Mouse (Mus musculus): ENCODE data around the gene Sptb.

Sptb gene

DNA sequence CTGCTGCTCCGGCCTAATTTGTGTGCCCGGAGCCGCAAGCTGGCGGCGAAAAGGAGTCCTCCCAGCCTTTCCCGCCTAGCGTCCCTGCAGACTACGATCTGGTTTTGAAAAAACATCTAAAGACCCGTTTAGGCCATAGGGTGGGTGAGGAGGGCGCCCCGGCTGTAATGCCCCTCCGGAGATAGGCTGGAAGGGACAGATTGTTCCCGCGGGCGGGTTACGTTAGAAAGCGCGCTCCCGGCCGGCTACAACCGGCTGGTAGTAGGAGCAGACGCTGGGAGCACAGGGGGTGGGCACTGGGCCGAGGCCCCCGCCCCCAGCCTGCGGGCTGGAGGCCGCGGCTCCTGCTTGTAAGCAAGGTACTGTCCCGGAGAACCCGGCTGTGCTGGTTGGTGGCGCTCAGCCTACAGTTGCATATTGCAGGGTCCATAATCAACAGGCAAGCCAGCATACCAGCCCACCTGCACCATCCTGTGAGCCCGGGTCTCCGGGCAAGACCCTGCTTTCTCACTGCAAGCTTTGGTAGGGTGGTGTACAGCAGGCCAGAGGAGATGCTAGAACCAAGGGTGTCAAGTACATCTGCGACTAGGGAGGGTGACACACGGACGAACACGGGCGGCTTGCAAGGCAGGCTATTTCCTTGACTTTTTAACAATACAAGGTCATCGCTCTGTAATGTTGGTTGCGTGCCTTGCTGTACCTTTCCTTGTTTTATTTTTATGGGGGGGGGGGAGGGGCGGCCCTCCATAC is at the start of gene Sptb:
TSS of gene Sptb (minus strand) at position 197 of the 750 bp plus-strand sequence.
- peak; percentile 30 to 48 for DNase-seq

DNA sequence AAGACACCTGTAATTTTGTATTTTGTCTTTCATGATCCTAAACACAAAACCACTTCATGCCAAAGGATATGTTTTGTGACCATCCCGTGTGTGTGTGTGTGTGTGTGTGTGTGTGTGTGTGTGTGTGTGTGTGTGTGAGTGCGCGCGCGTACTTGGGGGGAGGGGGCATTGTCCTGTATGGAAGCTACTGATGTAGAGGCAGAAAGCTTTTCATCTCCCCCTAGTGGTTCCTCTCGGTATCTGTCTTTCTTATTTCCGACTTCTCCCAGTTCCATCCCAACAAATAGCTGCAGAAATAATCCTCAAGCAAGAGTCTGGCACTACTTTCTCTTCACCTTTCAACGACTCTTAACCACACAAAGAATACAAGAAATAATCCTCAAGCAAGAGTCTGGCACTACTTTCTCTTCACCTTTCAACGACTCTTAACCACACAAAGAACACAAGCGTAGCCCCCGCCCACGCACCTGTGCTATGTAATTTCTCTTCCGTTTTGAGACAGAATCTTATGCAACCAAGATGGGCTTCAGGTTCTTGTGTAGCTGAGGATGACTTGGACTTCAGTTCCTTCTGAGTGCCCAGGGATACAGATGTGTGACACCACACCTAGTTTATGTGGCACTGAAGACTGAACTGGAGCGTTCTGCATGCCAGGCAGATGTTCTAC is 42.4 kb upstream of the Sptb start:
- peak in 1 of 2 experiments; percentile 39 for DNase-seq

DNA sequence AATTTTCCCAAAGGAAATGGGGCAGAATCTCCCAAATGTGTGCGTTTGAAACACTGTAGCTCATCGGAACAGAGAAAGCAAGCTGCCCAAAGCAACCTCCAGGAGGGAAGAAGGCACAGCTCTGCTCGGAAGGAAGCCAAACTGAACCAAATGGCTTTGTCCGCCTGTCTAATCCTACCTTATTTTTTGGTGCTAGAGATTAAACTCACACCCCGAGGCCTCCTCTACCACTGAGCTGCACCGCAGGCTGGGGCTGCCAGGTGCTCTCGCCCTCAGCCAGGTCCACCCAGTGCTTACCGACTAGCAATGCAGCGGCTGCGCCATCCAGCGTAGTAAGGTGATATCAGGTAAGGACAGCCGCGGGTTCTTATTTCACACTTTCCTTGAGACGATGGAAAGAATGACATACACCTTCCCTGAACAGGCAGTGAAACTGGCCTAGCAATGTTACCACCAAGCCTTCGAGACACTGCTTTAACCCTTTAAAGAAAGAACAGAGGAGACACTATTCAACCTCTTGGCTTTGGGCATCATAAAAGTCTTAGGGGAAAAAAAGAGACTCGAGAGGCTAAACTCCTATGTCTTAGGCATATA is 40.6 kb upstream of the Sptb start:
- DNase-seq: no peak

DNA sequence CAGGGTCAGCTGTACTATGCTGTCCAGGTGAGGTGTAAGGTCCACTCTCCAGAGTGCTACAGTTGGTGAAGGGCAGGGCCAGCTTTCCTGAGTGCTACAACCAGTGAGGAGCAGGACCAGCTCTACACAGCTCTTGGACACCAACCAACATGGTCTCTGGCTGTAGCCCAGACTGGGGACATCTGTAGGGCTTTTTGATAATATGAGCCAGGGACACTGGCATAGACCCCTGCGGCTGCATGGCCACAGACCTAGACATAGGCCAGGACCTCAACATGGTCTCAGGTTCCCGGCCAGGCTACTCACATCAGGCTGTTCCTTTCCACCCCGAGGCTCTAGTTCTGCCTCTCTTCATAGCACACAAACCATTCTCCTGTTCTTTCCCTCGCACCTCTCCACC is 17.6 kb upstream of the Sptb start:
- no peak for DNase-seq

DNA sequence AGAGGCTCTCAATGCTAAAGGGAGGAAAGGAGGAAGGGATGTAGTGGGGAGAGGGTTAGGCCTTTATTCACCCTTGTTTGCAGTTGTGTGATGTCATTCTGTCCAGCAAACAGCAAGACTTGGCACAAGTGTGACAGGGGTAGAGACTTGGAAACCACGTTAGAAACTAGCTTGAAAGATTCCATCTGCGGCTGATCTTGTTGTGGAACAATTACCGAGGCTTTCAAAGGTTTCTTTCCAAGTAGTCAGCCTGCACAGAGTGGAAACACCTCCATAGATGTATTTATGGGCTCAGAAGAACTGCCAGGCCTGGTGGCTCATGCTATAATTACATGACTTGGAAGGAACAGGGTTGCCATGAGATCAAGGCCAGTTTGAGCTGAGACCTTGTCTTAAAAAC is 11.7 kb upstream of the Sptb start:
- no peak for DNase-seq

DNA sequence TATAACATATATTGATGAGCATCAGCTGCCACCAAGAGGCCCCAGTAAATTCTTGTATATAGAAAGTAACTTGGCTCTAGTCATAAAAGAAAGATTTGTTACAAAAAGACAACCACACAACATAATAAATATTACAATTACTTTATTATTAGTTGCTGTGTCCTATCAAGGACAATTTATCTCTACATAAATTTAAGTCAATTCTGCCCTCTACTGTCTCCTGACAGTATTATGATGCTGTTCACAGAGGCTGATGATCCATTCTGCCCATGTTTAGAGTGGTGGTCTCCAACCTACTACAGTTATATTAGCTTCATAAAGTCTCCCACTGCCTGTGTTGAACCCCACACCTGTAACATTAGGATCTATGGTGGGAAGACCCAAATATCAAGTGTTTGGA is 10.2 kb upstream of the Sptb start:
- DNase-seq: no peak

DNA sequence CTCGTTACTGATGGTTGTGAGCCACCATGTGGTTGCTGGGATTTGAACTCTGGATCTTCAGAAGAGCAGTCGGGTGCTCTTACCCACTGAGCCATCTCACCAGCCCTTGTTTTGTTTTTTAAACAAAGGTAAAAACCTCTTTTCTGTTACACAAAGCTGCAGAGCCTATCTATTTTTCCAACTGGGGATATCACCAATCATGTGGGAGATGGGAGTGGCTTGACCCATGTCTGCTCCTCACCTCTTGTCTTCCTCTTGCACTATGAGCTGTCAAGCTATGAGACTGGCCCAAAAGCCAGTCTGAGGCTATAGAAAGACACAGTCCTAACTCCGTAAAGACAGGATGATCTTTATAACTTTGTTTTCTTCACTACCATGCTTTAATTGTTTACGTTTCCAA is 8.0 kb upstream of the Sptb start:
- DNase-seq: no peak

DNA sequence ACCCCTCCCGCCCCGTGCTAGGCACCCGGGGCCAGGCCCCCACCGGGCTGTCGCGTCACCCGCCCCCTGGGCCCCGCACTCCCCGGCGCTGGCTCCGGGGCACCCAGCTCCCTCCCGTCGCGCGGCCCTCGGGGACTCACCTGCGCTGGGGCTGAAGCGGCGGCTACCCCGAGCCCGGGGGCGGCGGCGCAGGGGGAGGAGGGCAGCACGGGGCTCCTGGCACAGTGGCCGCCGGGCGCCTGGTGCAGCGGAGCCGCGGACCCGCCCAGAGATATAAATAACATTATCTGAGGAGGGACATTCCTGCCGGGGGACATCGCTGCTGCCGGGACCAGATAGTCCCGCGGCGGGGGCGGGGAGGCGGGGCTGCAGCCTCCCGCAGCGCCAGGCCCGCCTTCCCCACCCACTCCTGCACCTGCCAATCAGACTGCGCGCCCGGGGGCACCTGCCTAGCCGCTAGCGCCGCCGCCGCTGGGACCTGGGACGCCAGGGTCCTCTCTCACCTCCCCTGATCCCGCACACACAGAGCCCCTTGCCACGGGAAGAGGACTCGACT is 474 bp downstream of the Sptb start:
- peak; percentile 54 for DNase-seq

DNA sequence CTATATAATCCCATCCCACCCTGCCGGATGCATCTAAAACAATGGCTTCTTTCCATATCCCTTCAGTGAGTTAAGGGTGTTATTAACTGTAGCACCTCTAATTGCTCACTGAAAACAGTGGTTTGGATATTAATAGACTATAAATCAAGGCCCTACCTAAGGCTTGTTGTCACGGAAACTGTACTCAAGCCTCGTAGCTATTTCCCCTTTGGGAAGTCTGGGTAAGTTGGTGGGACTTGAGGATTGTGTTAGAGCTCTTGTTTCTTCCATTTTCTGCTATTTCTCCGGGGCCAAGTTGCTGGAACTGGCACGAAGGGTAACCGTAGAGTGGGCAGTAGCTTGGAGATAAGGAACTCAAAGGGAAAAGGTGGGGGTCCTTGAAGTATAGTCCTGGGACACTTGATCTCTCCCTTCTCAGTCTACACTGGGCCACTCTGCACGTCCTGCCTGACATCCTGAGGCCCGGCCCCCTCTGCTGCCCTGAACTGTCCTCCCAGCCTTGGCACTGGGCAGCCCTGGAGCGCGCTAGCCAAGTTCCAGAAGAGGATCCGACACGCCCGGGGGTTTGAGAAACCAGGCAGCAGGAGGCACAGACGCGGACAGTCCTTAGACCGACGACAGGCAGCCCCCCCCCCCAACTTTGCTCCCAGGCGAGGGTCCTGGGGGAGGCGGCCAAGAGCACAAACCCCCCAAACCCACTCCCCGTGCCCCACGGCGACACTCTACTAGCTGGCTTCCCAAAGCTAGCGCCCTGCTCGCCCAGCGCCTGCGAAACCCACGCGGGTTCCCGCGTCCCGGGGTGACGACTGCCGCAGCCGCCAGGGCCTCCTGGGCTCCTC is 1.2 kb downstream of the Sptb start:
- peak; percentile 26 to 47 for DNase-seq

DNA sequence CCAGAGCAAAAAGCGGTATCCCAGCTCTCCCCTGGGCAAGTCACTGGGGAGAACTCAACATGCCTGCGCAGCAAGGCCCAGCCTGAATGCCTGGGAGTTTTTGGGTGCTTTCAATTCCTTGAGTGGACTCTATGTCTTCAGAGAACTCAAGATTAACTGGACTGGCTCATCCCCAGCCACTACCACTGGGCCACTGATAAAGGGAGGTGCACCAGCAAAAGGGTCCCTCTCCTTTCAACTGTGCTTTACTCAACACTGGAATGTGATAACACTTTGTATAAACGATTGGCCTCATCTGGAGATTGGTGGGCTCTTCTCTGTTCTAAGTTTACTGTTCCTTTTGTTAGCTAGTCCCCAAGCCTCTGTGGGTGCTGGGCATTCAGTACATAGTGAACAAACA is 2.2 kb downstream of the Sptb start:
- DNase-seq: no peak

DNA sequence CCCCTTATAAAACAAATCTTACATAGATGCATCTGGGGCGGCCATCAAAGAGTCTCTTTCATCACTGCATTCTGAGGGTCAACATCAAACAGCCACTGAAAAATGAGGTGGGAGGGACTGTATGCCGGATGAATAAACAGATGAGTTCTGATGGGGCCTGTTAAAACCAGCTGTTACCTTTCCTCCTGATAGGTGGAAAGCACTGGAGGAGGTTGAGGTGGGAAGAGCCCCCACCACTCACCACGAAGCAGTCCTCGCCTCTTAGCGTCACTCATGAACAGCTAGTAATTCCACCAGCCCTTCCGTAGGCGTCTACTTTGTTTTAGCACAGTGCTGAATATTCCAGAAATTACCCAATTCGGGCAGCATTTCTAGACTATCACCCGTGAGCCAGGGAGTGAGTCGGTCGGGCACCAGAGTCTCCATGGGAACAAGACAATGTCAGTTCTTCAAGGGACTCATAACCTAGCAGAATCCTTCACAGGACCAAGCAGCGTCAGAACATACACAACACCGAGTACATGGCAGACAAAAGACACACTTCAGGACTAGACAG is 13.9 kb downstream of the Sptb start:
- no peak for DNase-seq

DNA sequence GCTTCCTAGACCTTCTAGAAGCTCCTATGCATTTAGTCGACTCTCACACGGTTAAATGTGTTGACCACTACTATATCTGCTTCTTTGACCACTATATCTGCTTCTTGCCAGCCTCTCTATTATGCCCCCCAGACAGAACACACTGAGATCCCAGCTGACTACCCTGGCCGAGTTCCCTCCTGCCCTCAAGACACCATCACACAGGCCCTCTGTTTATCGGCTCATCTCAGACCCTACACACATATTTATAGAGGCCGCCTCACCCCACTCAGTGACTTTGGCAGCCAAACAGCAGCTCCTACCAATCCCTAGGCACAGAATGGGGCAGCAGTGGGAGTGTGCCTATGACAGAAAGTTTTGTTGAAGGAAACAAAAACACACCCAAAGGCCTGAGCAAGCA is 14.6 kb downstream of the Sptb start:
- DNase-seq: no peak

DNA sequence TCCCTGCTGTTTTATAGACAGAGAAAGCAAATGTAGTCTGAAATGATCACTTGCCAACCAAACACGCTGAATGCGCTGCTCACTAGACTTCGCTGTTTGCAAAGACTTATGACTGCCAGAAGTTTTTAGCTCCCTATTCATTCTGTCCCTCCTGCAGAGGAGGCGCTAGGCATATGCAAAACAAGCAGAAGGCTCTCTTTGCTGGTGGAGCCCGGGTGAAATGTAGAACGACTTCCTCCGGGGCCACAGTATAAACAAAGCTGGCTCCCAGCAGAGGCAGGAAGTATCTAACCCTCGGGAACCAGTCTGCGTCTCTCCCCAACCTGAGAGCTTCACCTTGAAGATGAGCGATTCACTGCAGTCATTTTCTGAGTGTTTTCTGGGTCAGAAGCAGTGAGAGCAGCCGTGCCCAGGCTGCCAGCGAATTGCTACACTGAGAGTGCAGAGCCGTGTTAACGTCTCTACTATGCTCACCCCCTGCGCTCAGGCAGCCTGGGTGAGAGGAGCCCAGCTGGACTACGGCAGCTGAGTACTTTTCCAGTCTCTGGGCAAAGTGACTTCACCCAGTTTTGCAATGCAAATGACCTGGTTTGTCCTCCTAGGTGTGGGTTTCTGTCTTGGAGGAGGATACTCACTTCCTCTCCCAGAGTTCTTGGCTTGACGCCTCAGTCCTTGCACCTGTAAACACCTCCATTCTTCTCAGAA is 15.4 kb downstream of the Sptb start:
- DNase-seq: peak; percentile 21 to 44

DNA sequence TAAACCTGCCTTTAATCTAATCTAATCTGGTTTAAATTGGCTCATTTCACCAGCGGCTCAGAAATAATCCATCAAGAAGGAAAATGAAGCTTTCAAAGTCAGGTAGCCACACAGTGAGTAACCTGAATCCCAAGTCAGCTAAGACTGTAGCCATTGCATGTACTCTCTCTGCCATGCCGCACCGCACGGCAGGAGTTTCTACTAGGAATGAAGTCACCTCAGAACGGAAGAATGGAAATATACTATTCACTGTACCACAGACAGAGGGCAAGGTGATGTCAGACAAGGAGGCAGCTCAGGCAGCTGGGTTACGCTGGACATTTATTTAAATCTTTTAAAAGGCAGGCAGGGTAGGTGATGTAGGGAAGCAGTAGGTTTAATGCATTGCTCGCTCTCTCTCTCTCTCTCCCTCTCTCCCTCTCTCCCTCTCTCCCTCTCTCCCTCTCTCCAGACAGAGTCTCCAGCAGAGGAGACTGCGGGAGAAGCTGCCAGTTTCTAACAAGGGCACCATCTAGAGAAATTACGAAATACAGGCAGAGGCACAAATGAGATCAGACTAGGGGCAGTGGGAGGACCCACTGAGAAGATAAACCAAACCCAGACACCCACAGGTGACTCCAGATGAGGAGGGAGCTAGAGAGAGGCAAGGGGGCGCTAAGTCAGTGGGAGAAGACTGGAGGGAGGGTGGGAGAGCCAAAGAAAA is 22.7 kb downstream of the Sptb start:
- no peak for DNase-seq

DNA sequence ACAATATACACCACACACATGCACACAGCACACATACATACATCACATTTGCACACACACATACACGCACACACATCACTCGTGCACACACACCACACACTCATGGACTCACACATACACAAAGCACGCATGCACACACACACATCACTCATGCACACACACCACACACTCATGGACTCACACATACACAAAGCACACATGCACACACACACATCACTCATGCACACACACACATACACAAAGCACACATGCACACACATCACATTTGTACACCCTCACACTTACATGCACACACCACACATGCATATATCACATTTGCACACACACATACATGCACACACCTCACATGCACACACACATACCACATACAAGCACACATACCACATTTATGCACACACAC is 24.7 kb downstream of the Sptb start:
- DNase-seq: no peak

DNA sequence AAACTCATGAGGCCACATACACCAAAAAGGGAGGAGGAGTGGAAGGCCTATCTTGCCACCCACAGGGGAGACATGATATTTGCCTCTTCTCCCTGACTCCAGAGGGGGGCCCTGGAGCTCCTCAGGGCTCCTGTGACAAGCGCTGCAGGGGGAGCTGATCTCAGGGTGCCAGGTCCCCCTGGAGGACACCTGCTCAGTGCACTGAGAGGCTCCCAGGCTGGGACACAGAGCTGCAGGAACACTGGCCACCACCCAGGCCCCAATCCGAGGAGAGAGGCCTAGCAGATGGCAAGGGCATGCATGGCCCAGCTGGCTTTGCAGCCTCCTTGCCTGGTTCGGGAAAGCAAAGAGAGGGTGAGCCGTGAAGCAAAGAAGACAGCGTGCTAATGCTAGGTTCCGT is 25.9 kb downstream of the Sptb start:
- DNase-seq: no peak

DNA sequence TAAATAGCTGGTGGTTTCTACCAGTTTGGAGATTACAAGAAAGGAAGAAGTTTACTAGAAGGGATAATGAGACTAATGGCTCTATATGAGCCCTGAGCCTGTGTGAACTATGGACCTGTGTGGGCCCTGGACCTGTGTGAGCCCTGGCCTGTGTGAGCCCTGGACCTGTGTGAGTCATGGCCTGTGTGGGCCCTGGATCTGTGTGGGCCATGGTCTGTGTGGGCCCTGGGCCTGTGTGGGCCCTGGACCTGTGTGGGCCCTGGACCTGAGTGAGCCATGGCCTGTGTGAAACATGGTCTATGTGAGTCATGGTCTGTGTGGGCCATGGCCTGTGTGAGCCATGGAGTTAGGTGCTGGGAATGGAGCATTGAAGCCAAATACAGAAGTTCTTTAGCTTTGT is 28.4 kb downstream of the Sptb start:
- DNase-seq: no peak

DNA sequence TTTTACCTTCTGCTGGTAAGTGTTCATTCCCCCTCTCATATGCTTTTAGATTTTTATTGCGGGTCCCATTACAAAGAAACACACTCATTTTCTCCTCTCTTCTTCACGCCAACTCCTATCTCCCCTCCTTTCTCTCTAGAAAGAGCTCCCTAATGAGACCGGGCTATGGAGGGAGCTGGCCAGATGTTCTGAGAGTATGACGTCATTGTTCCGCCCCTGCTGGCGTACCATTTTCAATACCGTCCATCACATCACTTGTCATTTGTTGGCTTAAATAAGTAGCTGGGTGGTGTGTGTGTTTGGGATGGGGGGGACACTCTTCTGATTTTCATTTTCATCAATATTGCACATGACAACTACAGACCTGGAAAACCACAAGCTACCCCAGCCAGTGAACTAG is 33.3 kb downstream of the Sptb start:
- no peak for DNase-seq

DNA sequence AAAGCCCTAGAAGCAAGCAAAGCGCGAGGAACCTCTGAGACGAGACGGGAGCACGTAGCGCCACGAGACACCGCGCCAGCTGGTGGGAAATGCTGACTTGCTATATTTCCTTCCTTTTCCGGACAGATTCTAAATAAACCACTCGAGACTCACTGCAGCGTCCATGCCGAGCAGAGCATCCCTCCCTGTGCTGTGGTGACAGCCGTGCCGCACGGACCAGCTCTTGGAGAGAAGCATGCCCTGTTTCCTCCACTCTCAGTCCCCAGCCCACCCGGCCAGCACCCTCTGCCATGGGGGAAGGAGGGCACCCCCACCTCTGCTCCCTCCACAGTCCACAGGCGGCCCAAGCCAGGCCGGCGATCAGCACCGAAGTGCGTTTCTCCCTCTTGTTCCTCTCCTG is 33.9 kb downstream of the Sptb start:
- DNase-seq: peak in 1 of 2 experiments; percentile 6

DNA sequence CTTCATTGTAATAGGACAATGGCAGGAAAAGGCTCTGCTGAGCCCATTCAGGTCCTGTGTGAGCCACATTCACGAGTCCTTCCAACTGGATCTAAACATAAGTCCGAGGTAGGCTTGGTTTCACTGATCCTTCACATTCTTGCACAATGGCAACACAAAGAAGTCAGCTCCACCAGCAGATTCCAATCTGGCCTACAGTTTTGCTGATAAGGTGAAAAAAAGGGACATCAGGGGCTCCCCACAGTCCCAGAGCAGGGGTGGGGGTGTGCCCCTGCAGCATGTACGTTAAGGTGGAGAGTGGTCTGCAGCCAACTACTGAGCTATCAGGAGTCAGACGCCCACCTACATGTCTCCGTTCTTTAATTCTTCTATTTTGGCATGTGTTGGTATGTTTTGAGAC is 35.0 kb downstream of the Sptb start:
- DNase-seq: no peak

DNA sequence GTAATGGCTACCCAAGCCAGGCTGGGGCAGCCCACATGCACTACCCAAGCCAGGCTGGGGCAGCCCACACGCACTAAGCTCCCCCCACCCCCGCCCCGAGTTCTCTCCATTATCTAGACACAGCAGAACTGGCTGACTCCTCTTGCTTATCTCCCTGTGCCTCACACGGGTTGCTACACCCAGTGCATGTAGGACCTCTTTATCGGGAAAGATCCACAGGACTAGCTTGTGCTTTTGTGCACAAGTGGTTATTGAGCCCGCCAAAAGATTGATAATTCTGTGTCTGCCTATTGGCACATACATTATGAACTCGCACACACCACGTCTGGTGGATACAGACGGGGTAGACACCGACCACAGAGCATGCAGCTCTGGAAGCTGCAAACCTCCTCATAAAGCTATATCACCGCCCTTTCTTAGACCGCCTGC is 36.5 kb downstream of the Sptb start:
- DNase-seq: no peak
